Mouse (Mus musculus) naive thymus-derived CD4-positive, alpha-beta T cell, adult 2 months (primary cell): Measurements from ENCODE around the gene Clasp1.

Experiments used
- DNase-seq: peaks from one replicate; pipeline ENCODE4 v3.0.0-alpha.2; 2011; ENCODE audit warnings: low read depth

The Clasp1 gene

GRCm38 (mm10) chr1:118403440-118403839, 14.6 kb downstream of the Clasp1 start:
- no peak for DNase-seq

DNA sequence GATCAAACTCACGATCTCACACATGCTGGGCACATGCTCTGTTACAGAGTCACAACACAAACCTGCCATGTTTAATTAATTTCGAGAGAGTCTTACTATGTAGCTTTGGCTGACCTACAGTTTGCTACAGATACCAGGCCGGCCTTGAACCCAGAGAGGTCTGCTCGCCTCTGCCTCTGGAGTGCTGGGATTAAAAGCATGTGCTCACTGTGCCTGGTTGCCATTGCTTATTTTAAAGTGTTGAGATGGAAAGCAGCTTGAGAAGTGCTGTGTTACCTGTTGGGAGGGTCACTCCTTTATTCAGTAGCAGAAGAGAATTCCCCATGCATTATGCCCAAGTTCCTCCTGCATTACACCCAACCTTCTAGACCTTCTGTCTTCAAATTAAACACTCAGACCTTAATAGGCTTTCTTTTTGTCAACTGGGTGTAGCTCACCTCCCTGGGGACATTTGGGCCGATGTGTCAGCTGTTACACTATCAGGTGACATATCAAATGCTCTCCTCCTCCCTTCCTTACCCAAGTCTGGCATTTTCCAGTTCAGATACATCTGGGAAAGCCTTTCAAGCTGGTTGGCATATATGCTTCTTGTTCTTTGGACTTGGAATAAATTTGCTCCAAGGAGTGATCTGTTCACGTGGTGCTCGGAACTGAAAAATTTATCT, 18.9 kb downstream of the Clasp1 start:
- no peak for DNase-seq

DNA sequence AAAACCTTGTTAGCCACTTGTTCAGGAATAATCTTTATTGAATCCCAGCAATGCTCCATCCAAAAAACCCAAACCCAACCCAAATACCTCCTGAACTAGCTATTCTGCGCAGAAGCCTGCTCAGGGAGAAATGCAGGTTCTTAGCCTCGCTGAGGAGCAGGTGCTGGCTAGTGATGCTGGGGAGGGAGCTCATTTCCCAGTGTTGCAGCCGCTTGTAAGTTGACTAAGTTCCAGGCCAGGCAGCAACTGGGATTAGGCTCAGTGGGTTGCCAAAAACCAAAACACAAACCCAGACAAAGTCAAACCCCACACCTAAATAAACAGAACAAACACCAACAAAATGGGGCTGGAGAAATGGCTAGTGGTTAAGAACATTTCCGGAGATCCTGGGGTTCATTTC, 20.4 kb downstream of the Clasp1 start:
- DNase-seq, result no peak

DNA sequence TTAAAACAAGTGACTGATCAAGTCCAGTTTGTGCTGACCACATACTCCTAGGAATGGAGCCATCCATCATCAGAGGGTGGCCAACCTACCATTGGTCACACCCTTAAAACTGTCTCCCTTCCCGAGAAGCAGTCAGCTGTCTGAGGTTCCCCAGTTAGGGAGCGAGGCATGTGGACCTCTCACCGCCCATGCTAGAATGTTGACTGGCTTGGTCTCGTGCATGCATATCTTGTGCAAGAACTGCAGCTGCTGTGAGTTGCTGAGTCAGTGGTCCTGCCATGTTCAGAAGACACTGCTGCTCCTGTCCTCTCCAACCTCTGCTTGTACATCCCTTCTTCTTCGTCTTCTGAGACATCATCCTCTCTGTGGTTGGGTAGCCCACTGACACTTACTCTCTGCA, 22.0 kb downstream of the Clasp1 start:
- no peak for DNase-seq

GRCm38 (mm10) chr1:118413169-118413568, 24.3 kb downstream of the Clasp1 start:
- no peak for DNase-seq

- DNase-seq, result no peak
Measured at GRCm38 (mm10) chr1:118417047-118417730, 28.3 kb downstream of the Clasp1 start.

DNA sequence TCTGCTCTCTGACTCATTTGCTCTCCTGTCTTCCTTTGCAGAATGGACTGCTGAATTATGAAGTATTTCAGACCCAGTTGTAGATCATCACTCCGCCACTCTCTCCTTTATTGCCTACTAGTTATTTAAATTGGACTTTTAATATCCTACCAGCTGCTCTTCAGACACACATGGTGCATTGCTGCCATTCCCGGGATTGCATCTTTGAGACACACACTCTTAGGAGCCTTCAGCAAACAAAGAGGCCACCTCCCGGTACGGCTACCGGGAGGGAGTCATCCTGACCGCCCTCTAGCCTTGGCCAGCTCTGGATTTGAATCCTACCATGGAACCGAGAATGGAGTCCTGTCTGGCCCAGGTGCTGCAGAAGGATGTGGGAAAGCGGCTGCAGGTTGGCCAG, 30.5 kb downstream of the Clasp1 start:
- no peak for DNase-seq

DNA sequence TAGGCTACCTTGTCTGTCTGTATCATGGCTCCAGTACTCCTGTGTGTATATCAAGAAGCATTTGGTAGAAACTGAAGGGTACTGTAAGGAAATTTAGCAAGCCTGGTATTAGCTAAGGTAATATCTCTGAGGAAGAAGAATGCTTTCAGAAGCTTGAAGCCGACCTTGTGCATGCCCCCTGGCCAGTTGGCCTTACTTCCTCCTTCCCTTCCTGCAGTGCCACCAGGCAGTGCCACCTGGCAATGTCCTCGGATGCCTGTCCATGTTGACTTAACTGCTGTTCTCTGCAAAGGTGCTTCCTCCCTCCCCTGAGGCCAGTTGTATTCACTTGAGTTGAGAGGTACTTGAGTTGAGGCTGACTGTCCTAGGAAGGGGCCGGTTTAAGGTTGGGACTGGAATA, 32.3 kb downstream of the Clasp1 start:
- DNase-seq, result no peak

- DNase-seq, result no peak
Measured at GRCm38 (mm10) chr1:118422812-118423211, 34.0 kb downstream of the Clasp1 start.

GRCm38 (mm10) chr1:118425982-118426381, 37.1 kb downstream of the Clasp1 start:
- DNase-seq, result peak; percentile 12

DNA sequence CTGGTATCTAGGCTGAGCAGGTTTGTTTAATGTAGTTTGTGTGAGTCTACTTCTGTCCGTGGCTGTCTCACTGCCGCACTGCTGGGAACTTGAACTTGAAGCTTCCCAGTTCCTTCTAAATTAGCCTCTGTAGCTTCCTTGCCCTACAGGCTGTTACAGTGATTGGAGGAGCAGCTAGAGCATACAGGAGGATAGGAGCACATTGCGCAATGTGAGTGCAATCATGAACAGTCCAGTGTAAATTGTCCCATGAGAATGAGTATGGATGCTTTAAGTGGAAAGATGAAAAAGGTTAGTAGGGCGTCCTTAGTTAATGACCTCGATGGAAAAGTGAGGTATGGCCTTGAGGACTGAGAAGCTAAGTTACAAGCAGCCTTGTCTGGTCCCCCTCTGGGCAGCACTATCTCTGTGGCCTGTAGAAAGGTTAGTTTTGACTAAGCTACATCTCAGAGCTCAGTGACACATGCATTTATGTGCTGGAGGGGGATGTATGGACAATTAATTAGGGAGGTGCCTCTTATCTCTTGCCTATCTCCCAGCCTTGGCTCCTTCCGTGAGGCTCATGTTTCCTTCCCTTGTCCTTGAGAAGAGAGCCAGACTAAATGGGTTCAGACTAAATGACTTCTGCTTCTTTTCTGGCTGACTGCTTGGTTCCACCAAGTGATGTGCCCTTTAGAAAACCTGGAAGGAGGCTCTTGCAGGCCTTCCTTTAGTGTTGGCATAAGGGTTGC, 39.7 kb downstream of the Clasp1 start:
- DNase-seq, result no peak

GRCm38 (mm10) chr1:118431548-118431947, 42.7 kb downstream of the Clasp1 start:
- no peak for DNase-seq

GRCm38 (mm10) chr1:118435001-118435473, 46.2 kb downstream of the Clasp1 start:
- DNase-seq, result no peak

GRCm38 (mm10) chr1:118437856-118438255, 49.0 kb downstream of the Clasp1 start:
- no peak for DNase-seq

- no peak for DNase-seq
Measured at GRCm38 (mm10) chr1:118438332-118438731, 49.5 kb downstream of the Clasp1 start.

- no peak for DNase-seq
Measured at GRCm38 (mm10) chr1:118440547-118440946, 51.7 kb downstream of the Clasp1 start.

DNA sequence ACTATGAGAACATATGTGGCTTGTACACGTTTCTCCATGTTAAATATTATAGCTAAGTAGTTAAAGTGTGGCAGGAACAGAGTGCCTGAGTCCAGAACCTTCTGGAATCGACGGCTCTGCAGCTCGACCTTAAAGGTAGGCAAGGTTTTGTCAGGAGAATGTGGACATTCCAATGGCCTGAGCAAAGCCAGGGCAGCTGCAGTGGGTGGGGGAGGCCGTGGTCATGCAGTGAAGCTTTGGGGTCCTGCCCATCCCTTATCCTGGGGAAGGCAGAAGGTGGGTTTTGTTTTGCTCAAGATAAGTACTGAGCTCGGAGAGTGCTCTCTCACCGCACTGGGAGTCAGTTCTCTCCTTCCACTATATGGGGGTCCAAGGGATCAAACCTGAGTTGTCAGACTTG, 55.6 kb downstream of the Clasp1 start:
- DNase-seq, result no peak

- no peak for DNase-seq
Measured at GRCm38 (mm10) chr1:118444988-118445387, 56.1 kb downstream of the Clasp1 start.

- DNase-seq, result no peak
Measured at GRCm38 (mm10) chr1:118445441-118445840, 56.6 kb downstream of the Clasp1 start.

DNA sequence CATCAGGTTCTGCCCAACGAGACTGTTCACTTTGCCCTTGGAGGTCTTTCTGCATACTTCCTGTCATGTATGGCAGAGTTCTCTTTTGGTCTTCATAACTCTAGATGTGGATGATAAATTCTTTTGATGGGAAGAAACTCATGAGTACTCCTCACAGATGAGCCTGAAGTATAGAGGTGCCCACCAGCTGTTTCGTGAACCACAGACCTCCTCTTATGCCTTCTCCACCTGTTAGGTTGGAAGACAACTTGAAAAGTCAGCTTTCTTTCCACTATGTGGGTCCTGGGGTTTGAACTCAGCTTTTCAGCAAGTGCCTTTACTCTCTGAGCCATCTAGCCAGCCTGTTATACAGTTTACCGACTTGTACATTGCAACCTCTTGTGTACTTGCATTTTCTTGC, 57.1 kb downstream of the Clasp1 start:
- DNase-seq, result no peak

- DNase-seq, result no peak
Measured at GRCm38 (mm10) chr1:118447131-118447530, 58.3 kb downstream of the Clasp1 start.

GRCm38 (mm10) chr1:118448214-118448613, 59.4 kb downstream of the Clasp1 start:
- DNase-seq, result no peak

- no peak for DNase-seq
Measured at GRCm38 (mm10) chr1:118450891-118451450, 62.1 kb downstream of the Clasp1 start.
